Mouse (Mus musculus) kidney, embryonic 14.5 days (tissue): Measurements from ENCODE around the gene Sp6. TPM values are rescaled to one million over a fixed set of nuclear protein-coding genes. Genes with fewer than 3 reads are reported as not detected.
A peak's percentile ranks its signal among the peaks of the same experiment; 100 is the strongest.

Experiments
- ATAC-seq: fragments of 200-750 bp; cut with Nextera tagmentation; 2 replicates; pipeline ENCODE4 v1.8.0; 2017; ENCODE audit warnings: moderate number of reproducible peaks, mild to moderate bottlenecking, moderate TSS enrichment, moderate library complexity; ENCODE audit not compliant: low FRiP score, low TSS enrichment
- H3K27ac ChIP-seq: fragments of 300-500 bp; sonication (generic); 2 replicates; pipeline ENCODE4 v1.5.1; 2014; ENCODE audit warnings: low read depth, mild to moderate bottlenecking, low read length, moderate library complexity, mixed read lengths
- H3K27me3 ChIP-seq: fragments of 300-500 bp; sonication (generic); 2 replicates; pipeline ENCODE4 v1.6.1; 2014; ENCODE audit warnings: mild to moderate bottlenecking, low read length; ENCODE audit not compliant: control insufficient read depth, insufficient read depth
- H3K36me3 ChIP-seq: fragments of 300-500 bp; sonication (generic); 2 replicates; pipeline ENCODE4 v1.6.1; 2014; ENCODE audit warnings: low read length, mixed read lengths; ENCODE audit not compliant: control insufficient read depth, insufficient read depth
- H3K4me1 ChIP-seq: fragments of 300-500 bp; sonication (generic); 2 replicates; pipeline ENCODE4 v1.6.1; 2014; ENCODE audit warnings: low read length, mixed read lengths; ENCODE audit not compliant: control insufficient read depth, insufficient read depth
- H3K4me2 ChIP-seq: fragments of 300-500 bp; sonication (generic); replicated peaks from 2 replicates; pipeline ENCODE4 v1.6.1; 2014; ENCODE audit warnings: low read depth, mild to moderate bottlenecking, low read length
- H3K4me3 ChIP-seq: fragments of 300-500 bp; sonication (generic); 2 replicates; pipeline ENCODE4 v1.5.1; 2014; ENCODE audit warnings: mild to moderate bottlenecking, low read length
- H3K9ac ChIP-seq: fragments of 300-500 bp; sonication (generic); 2 replicates; pipeline ENCODE4 v1.6.1; 2014; ENCODE audit warnings: low read depth, mild to moderate bottlenecking, low read length, moderate library complexity
- H3K9me3 ChIP-seq: fragments of 300-500 bp; sonication (generic); 2 replicates; pipeline ENCODE4 v1.6.1; 2016; ENCODE audit warnings: low read length; ENCODE audit not compliant: control insufficient read depth
- WGBS: fragments of 180-500 bp; shearing (Covaris S2); extraction: QIAGEN DNeasy Blood & Tissue Kit; methylation state at CpG from one replicate; pipeline ENCODE4 v1.1.7; 2014; 5-methylcytosine and 5-hydroxymethylcytosine counted together
- polyA plus RNA-seq: library from polyadenylated mRNA; unstranded; fragments of >200 nt; fragmentation: Nextera tagmentation; extraction: Ambion mirVana; gene quantifications from 2 replicates; pipeline ENCODE4 v1.2.1, GENCODE M21; 2014

Gene Sp6
- polyA plus RNA-seq, 1 experiment from 2014 or later, result 0.57 TPM

GRCm38 (mm10) chr11:97063921-97064295 is 50.7 kb downstream of the Sp6 start:
- Histone ChIP-seq H3K9ac (no peak overlapping the region), H3K4me2 (no peak overlapping the region), H3K4me1 (no peaks in the 10 kb centered on the region; the same call in 1 of the 2 replicates), H3K27me3 (no peaks in the 10 kb centered on the region), H3K36me3 (peaks cover 22% of the 10 kb centered on the region), H3K9me3 (no peaks in the 10 kb centered on the region), H3K4me3 (no peak overlapping the region), H3K27ac (peak overlapping the region; percentile 60; the same call in 1 of the 2 replicates)
- no peak for ATAC-seq
- 76% methylated on average over 3 of the region's 3 CpGs for WGBS

DNA sequence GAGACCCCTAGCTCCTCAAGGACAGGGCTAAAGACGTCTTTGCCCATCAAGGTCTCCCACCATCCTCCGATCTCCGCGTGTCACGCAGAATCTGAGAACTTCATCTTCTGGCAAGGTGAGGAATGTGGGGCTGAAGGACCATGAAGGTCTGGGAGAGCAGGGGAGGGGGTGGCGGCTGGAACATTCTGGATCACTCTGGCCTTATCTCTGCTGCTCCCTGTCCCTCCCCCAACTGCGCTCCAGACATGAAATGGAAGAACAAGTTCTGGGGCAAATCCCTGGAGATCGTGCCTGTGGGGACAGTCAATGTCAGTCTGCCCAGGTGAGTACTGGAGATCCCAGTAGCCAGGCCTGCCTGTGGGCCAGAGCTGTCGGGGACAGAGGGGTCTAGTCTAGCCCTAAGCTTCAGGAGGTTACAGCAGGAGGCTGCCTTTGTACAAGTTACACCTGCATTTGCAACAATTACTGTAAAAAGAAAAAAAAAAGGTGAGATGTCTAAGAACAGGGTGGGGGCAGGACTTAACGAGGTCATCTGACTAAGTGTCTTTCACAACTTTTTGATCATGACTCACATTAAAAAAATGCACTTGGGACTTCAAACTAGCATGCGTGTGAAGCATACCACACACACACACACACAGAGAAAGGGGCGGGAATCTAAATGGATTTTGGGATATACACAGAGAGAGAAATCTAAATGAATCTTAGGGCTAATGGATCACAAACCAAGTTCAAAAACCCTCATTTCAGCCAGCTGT is 52.5 kb downstream of the Sp6 start:
- 86% methylated on average over 12 of the region's 12 CpGs for WGBS
- H3K4me3 ChIP-seq, result no peak overlapping the region
- no peak overlapping the region for H3K4me2 ChIP-seq
- no peak overlapping the region for H3K27ac ChIP-seq
- peaks cover 11% of the 10 kb centered on the region; the same call in 1 of the 2 replicates for H3K36me3 ChIP-seq
- H3K4me1 ChIP-seq, result no peaks in the 10 kb centered on the region; the same call in 1 of the 2 replicates
- no peak overlapping the region for H3K9ac ChIP-seq
- ATAC-seq, result no peak
- no peaks in the 10 kb centered on the region for H3K9me3 ChIP-seq
- H3K27me3 ChIP-seq, result no peaks in the 10 kb centered on the region

- H3K27ac ChIP-seq, result no peak overlapping the region
- peaks cover 4% of the 10 kb centered on the region; the same call in 1 of the 2 replicates for H3K36me3 ChIP-seq
- no peak overlapping the region for H3K9ac ChIP-seq
- 48% methylated on average over 22 of the region's 22 CpGs for WGBS
- H3K4me3 ChIP-seq, result no peak overlapping the region
- H3K4me2 ChIP-seq, result no peak overlapping the region
- H3K27me3 ChIP-seq, result no peaks in the 10 kb centered on the region
- no peak for ATAC-seq
- no peaks in the 10 kb centered on the region for H3K9me3 ChIP-seq
- no peaks in the 10 kb centered on the region; the same call in 1 of the 2 replicates for H3K4me1 ChIP-seq
Measured at GRCm38 (mm10) chr11:97066656-97067360, 53.6 kb downstream of the Sp6 start.

DNA sequence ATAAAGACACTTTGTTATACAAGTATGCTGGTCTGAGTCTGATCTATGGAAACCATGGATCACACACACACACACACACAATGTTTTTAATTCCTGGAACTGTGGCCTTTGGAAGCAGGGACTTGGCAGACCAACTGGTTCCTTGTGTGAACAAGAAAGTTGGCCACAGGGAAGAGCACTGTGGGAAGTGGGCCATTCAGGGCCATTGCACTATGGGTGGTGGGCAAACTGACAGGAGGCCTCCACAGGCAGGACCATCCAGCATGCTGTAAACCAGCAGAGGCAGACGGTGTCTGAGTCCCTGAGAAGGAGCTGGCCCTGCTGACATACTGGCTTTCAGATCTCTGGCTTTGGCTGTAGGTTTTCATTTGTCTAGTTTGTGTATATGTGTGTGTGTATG is 56.1 kb downstream of the Sp6 start:
- Histone ChIP-seq H3K4me3 (no peak overlapping the region), H3K4me2 (no peak overlapping the region), H3K9ac (no peak overlapping the region), H3K4me1 (no peaks in the 10 kb centered on the region), H3K27ac (no peak overlapping the region), H3K9me3 (no peaks in the 10 kb centered on the region), H3K27me3 (no peaks in the 10 kb centered on the region), H3K36me3 (peaks cover 4% of the 10 kb centered on the region; the same call in 1 of the 2 replicates)
- 50% methylated on average over 1 of the region's 1 CpGs for WGBS
- no peak for ATAC-seq

DNA sequence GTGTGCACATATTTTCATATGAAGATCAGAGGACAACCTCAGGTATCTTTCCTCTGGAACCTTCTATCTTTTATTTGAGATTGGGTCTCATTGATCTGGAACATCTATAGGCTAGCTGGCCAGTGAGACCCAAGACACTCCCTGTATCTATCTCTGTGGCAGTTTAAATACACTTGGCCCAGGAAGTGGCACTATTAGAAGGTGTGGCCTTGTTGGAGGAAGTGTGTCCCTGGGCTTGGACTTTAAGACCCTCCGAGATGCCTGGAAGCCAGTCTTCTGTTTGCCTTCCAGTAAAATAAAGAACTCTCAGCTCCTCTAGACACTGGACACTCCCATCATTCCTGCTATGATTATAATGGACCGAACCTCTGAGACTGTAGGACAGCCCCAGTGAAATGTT is 56.6 kb downstream of the Sp6 start:
- Histone ChIP-seq H3K36me3 (peaks cover 4% of the 10 kb centered on the region; the same call in 1 of the 2 replicates), H3K9me3 (no peaks in the 10 kb centered on the region), H3K9ac (no peak overlapping the region), H3K27me3 (no peaks in the 10 kb centered on the region), H3K4me1 (no peaks in the 10 kb centered on the region), H3K27ac (no peak overlapping the region), H3K4me2 (no peak overlapping the region), H3K4me3 (no peak overlapping the region)
- no peak for ATAC-seq
- WGBS, result 78% methylated on average over 2 of the region's 2 CpGs

DNA sequence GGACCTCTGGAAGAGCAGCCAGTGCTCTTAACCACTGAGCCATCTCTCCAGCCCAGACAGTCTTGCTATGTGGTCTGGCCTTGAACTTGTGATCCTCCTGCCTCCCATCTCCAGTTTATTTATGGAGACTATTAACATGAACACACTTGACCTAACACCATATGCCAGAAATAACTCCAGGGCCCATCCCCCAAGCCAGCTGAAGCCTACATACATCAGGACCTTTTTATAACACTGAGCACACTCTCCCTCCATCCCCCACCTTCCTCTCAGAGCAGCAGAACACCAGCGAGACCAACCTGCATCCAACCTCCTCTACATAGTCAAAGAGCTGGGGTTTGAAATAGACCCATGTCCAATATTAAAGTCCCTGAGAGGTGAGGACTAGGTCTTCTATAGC is 57.9 kb downstream of the Sp6 start:
- Histone ChIP-seq H3K4me1 (no peaks in the 10 kb centered on the region), H3K4me2 (no peak overlapping the region), H3K27ac (no peak overlapping the region), H3K27me3 (no peaks in the 10 kb centered on the region), H3K36me3 (peaks cover 4% of the 10 kb centered on the region; the same call in 1 of the 2 replicates), H3K4me3 (no peak overlapping the region), H3K9me3 (no peaks in the 10 kb centered on the region), H3K9ac (no peak overlapping the region)
- WGBS, result 48% methylated on average over 1 of the region's 1 CpGs
- no peak for ATAC-seq

GRCm38 (mm10) chr11:97072533-97072932 is 59.3 kb downstream of the Sp6 start:
- WGBS, result 30% methylated on average over 3 of the region's 3 CpGs
- Histone ChIP-seq H3K9ac (no peak overlapping the region), H3K9me3 (no peaks in the 10 kb centered on the region), H3K4me2 (no peak overlapping the region), H3K27me3 (no peaks in the 10 kb centered on the region), H3K27ac (no peak overlapping the region), H3K4me1 (no peaks in the 10 kb centered on the region), H3K4me3 (no peak overlapping the region), H3K36me3 (no peaks in the 10 kb centered on the region; the same call in 1 of the 2 replicates)
- peak; percentile 63; the same call in 1 of the 2 replicates for ATAC-seq

GRCm38 (mm10) chr11:97074235-97074634 is 61.0 kb downstream of the Sp6 start:
- 63% methylated on average over 8 of the region's 8 CpGs for WGBS
- no peak for ATAC-seq

More at GRCm38 (mm10) chr11:97074235-97074634, 61.0 kb downstream of the Sp6 start:
- no peaks in the 10 kb centered on the region for H3K9me3 ChIP-seq
- H3K4me1 ChIP-seq, result no peaks in the 10 kb centered on the region
- H3K27me3 ChIP-seq, result no peaks in the 10 kb centered on the region
- H3K36me3 ChIP-seq, result no peaks in the 10 kb centered on the region
- H3K4me3 ChIP-seq, result no peak overlapping the region
- H3K4me2 ChIP-seq, result no peak overlapping the region
- no peak overlapping the region for H3K9ac ChIP-seq
- no peak overlapping the region for H3K27ac ChIP-seq
